Mouse (Mus musculus) left cerebral cortex, adult 2 months (tissue): ENCODE measurements at regions not wholly inside any gene's neighbourhood (a gene's known extent, or its start where the extent isn't known, plus 50 kb on each side); places are given as distances from the start of the nearest gene placed in this dataset.

ENCODE experiments used
- DNase-seq, 2 experiments: peaks; one replicate each; pipeline ENCODE4 v3.0.0; 2021 to 2022; ENCODE audit warnings: low spot score in 2 of 2, mixed read lengths in 1 of 2; ENCODE audit errors: extremely low spot score in 1 of 2
- H3K27ac ChIP-seq: fragments of 200-600 bp; 2 replicates; pipeline ENCODE4 v1.8.1; 2022
- H3K4me3 ChIP-seq: fragments of 200-600 bp; 2 replicates; pipeline ENCODE4 v1.8.1; 2022
- CTCF ChIP-seq: fragments of 200-600 bp; IDR thresholded peaks from 2 replicates; pipeline ENCODE4 v1.8.1; 2022; ENCODE audit warnings: antibody characterized with exemption, mild to moderate bottlenecking, moderate library complexity
- intact Hi-C: fragments of 180-260 bp; cut with DNase I; formaldehyde crosslinking; loops from one replicate; pipeline ENCODE4 v1.15.1; 2025

- no peak for TF ChIP-seq CTCF
- DNase-seq: no peak
- H3K27ac ChIP-seq: no peak overlapping the region
- H3K4me3 ChIP-seq: no peak overlapping the region
- intact Hi-C loops: no loop called here
Observed at GRCm38 (mm10) chr10:8584389-8584908, 65.8 kb upstream of the Ust start.

- DNase-seq: no peak
- intact Hi-C loops: no loop called here
- no peak overlapping the region for H3K4me3 ChIP-seq
- TF ChIP-seq CTCF: no peak
- H3K27ac ChIP-seq: no peak overlapping the region
Observed at GRCm38 (mm10) chr10:8583552-8584388, 65.1 kb upstream of the Ust start.

DNA sequence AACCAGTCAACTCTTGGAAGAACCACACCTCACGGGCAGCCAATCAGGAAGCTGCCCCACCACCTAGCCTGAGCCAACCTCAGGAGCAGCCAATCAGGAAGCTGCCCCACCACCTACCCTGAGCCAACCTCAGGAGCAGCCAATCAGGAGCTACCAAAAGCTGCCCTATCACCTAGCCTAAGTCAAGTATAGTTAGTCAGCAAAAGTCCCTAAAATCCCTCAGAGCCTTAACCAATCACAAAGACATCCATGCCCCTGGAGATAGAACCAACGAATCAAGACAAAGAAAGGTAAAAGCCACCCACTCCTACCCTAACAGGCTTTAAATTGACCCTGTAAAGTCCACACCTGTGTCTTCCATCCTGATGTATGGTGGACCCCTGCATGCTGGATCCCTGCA is 61.7 kb upstream of the Ust start:
- Histone ChIP-seq H3K4me3 (no peak overlapping the region), H3K27ac (no peak overlapping the region)
- intact Hi-C loops: no loop called here
- DNase-seq: no peak
- TF ChIP-seq CTCF: no peak

- DNase-seq: no peak
- no peak for TF ChIP-seq CTCF
- intact Hi-C loops: no loop called here
- Histone ChIP-seq H3K4me3 (no peak overlapping the region), H3K27ac (no peak overlapping the region)
Observed at GRCm38 (mm10) chr10:8577642-8578356, 59.2 kb upstream of the Ust start.
